Mouse (Mus musculus) hindbrain, embryonic 13.5 days (tissue): Measurements from ENCODE around the gene Sar1b. TPM values are rescaled to one million over a fixed set of nuclear protein-coding genes. Genes with fewer than 3 reads are reported as not detected.

Experiments used
- ATAC-seq: fragments of 200-750 bp; cut with Nextera tagmentation; 2 replicates; pipeline ENCODE4 v1.8.0; 2017; ENCODE audit warnings: moderate TSS enrichment; ENCODE audit not compliant: low FRiP score
- H3K27ac ChIP-seq: fragments of 300-500 bp; sonication (generic); 2 replicates; pipeline ENCODE4 v1.5.1; 2015; ENCODE audit warnings: inconsistent platforms, mild to moderate bottlenecking, moderate library complexity
- H3K27me3 ChIP-seq: fragments of 300-500 bp; sonication (generic); 2 replicates; pipeline ENCODE4 v1.6.1; 2015; ENCODE audit warnings: mild to moderate bottlenecking, inconsistent platforms
- H3K36me3 ChIP-seq: fragments of 300-500 bp; sonication (generic); 2 replicates; pipeline ENCODE4 v1.6.1; 2015; ENCODE audit warnings: mild to moderate bottlenecking, inconsistent platforms
- H3K4me1 ChIP-seq: fragments of 300-500 bp; sonication (generic); replicated peaks from 2 replicates; pipeline ENCODE4 v1.6.1; 2015; ENCODE audit warnings: inconsistent platforms
- H3K4me2 ChIP-seq: fragments of 300-500 bp; sonication (generic); 2 replicates; pipeline ENCODE4 v1.6.1; 2015; ENCODE audit warnings: inconsistent platforms, mild to moderate bottlenecking, moderate library complexity
- H3K4me3 ChIP-seq: fragments of 300-500 bp; sonication (generic); 2 replicates; pipeline ENCODE4 v1.5.1; 2015; ENCODE audit warnings: mild to moderate bottlenecking, inconsistent platforms
- H3K9ac ChIP-seq: fragments of 300-500 bp; sonication (generic); 2 replicates; pipeline ENCODE4 v1.6.1; 2015; ENCODE audit warnings: mild to moderate bottlenecking, inconsistent platforms
- H3K9me3 ChIP-seq: fragments of 300-500 bp; sonication (generic); 2 replicates; pipeline ENCODE4 v1.6.1; 2016; ENCODE audit warnings: inconsistent platforms
- WGBS: fragments of 180-500 bp; shearing (Covaris S2); methylation state at CpG from one replicate; pipeline ENCODE4 v1.1.7; 2015; 5-methylcytosine and 5-hydroxymethylcytosine counted together
- polyA plus RNA-seq: library from polyadenylated mRNA; unstranded; fragments of >200 nt; fragmentation: Nextera tagmentation; extraction: Ambion mirVana; gene quantifications from 2 replicates; pipeline ENCODE4 v1.2.1, GENCODE M21; 2015

The Sar1b gene
- polyA plus RNA-seq, 1 experiment from 2014 or later: 189 TPM

GRCm38 (mm10) chr11:51837164-51838153 is 74.0 kb downstream of the Sar1b start:
- no peak overlapping the region for H3K4me3 ChIP-seq
- no peaks in the 10 kb centered on the region for H3K27me3 ChIP-seq
- no peak for ATAC-seq
- H3K9me3 ChIP-seq: no peaks in the 10 kb centered on the region
- H3K9ac ChIP-seq: no peak overlapping the region
- no peak overlapping the region for H3K4me2 ChIP-seq
- peaks cover 8% of the 10 kb centered on the region for H3K4me1 ChIP-seq
- no peaks in the 10 kb centered on the region for H3K36me3 ChIP-seq
- no peak overlapping the region for H3K27ac ChIP-seq
- WGBS: 78% methylated on average over 8 of the region's 8 CpGs

GRCm38 (mm10) chr11:51839106-51839505 is 75.6 kb downstream of the Sar1b start:
- 75% methylated on average over 2 of the region's 2 CpGs for WGBS
- Histone ChIP-seq H3K4me1 (no peaks in the 10 kb centered on the region), H3K9me3 (no peaks in the 10 kb centered on the region), H3K27me3 (no peaks in the 10 kb centered on the region), H3K27ac (no peak overlapping the region), H3K9ac (no peak overlapping the region), H3K36me3 (no peaks in the 10 kb centered on the region), H3K4me2 (no peak overlapping the region), H3K4me3 (no peak overlapping the region)
- ATAC-seq: no peak

- 93% methylated on average over 11 of the region's 11 CpGs for WGBS
Measured at GRCm38 (mm10) chr11:51839973-51840372, 76.5 kb downstream of the Sar1b start.

GRCm38 (mm10) chr11:51840657-51841056 is 77.2 kb downstream of the Sar1b start:
- no peak overlapping the region for H3K27ac ChIP-seq
- WGBS: 91% methylated on average over 9 of the region's 9 CpGs
- H3K4me2 ChIP-seq: no peak overlapping the region
- no peak overlapping the region for H3K9ac ChIP-seq
- ATAC-seq: no peak
- 0 out of 2 replicates have a peak, but pooled peaks cover 5% of the 10 kb centered on the region for H3K4me1 ChIP-seq
- no peak overlapping the region for H3K4me3 ChIP-seq
- no peaks in the 10 kb centered on the region for H3K27me3 ChIP-seq
- H3K9me3 ChIP-seq: no peaks in the 10 kb centered on the region
- no peaks in the 10 kb centered on the region for H3K36me3 ChIP-seq

More at GRCm38 (mm10) chr11:51839973-51840372, 76.5 kb downstream of the Sar1b start:
- no peak overlapping the region for H3K4me2 ChIP-seq
- H3K27ac ChIP-seq: no peak overlapping the region
- H3K27me3 ChIP-seq: no peaks in the 10 kb centered on the region
- H3K4me3 ChIP-seq: no peak overlapping the region
- no peaks in the 10 kb centered on the region for H3K36me3 ChIP-seq
- no peak overlapping the region for H3K9ac ChIP-seq
- H3K9me3 ChIP-seq: no peaks in the 10 kb centered on the region
- no peak for ATAC-seq
- H3K4me1 ChIP-seq: 0 out of 2 replicates have a peak, but pooled peaks cover 5% of the 10 kb centered on the region

GRCm38 (mm10) chr11:51841149-51841548 is 77.7 kb downstream of the Sar1b start:
- H3K4me2 ChIP-seq: no peak overlapping the region
- no peaks in the 10 kb centered on the region for H3K36me3 ChIP-seq
- 81% methylated on average over 9 of the region's 9 CpGs for WGBS
- H3K9me3 ChIP-seq: no peaks in the 10 kb centered on the region
- ATAC-seq: no peak
- H3K4me1 ChIP-seq: 0 out of 2 replicates have a peak, but pooled peaks cover 5% of the 10 kb centered on the region
- no peak overlapping the region for H3K4me3 ChIP-seq
- H3K27ac ChIP-seq: no peak overlapping the region
- no peaks in the 10 kb centered on the region for H3K27me3 ChIP-seq
- no peak overlapping the region for H3K9ac ChIP-seq

Other genes with a start within 250 kb of the Sar1b start
- gene Phykpl, start 178.9 kb upstream of the Sar1b start, polyA plus RNA-seq: 10.5 and 11.0 TPM in 2 replicates
- gene Hnrnpab, start 156.8 kb upstream of the Sar1b start, polyA plus RNA-seq: 400 and 427 TPM in 2 replicates
- gene Nhp2, start 144.0 kb upstream of the Sar1b start, polyA plus RNA-seq: 99.6 and 108 TPM in 2 replicates
- gene Rmnd5b, start 127.8 kb upstream of the Sar1b start, polyA plus RNA-seq: 74.8 and 77.7 TPM in 2 replicates
- 12.9 and 14.1 TPM in 2 replicates for gene N4bp3, start 112.8 kb upstream of the Sar1b start, polyA plus RNA-seq
- gene D930048N14Rik, start 112.7 kb upstream of the Sar1b start, polyA plus RNA-seq: 0.63 and 0.83 TPM in 2 replicates
- gene 0610009B22Rik, start 74.8 kb upstream of the Sar1b start, polyA plus RNA-seq: 118 and 121 TPM in 2 replicates
- 14.8 and 15.3 TPM in 2 replicates for gene Sec24a, start 53 bp upstream of the Sar1b start, polyA plus RNA-seq
- 0.23 and 0.32 TPM in 2 replicates for gene Jade2, start 94.0 kb downstream of the Sar1b start, polyA plus RNA-seq
- 113 TPM in 2 replicates for gene Cdkn2aipnl, start 204.0 kb downstream of the Sar1b start, polyA plus RNA-seq
- 256 and 270 TPM in 2 replicates for gene Ube2b, start 237.1 kb downstream of the Sar1b start, polyA plus RNA-seq
- gene Cdkl3, start 240.5 kb downstream of the Sar1b start, polyA plus RNA-seq: 25.1 and 29.1 TPM in 2 replicates